Mouse (Mus musculus) frontal cortex, postnatal 25 days (tissue): Measurements from ENCODE around the gene Pycr1.
A peak's percentile ranks its signal among the peaks of the same experiment; 100 is the strongest.

Experiments
- DNase-seq, 2 experiments: peaks; one replicate each; pipeline ENCODE4 v3.0.0; 2022; ENCODE audit warnings: low spot score in 2 of 2

The Pycr1 gene

DNA sequence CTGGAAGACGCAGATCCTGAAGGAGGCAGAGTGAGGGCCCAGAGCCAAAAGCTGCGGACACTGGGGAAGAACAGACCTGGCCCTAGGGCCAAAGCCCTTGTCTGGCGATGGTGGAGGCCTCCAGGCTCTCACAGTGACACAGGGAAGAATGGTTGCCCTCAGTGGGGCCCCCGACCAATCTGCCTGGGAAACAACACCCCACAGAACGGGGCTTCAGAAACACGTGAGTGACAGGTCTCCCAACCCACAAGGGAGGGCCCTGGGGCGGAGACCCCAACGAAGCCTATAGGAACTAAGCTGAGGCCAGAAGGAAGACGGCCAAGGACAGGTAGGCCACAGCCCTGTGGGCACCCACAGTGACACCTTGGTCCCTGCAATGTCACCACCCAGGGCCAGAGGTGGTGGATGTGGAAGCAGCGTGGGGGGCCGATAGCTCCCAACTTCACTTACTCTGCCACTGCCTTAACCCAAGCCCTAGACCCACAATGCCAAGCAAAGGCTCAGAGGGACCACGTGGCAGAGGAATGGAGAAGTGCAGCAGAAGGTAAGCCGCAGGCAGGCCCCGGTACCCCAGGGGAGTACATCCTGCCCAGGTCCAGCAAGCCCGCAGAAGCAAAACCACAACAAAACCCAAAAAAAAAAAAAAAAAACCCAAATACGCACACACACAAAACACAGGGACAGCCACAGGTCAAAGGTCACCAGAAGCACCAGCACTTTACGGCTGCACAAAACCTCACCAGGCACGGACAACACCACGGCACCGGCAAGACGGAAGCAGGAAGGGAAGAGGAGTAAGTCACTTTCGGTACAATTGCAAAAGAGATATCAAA lies 15.9 kb downstream of the Pycr1 start:
- DNase-seq, result no peak

DNA sequence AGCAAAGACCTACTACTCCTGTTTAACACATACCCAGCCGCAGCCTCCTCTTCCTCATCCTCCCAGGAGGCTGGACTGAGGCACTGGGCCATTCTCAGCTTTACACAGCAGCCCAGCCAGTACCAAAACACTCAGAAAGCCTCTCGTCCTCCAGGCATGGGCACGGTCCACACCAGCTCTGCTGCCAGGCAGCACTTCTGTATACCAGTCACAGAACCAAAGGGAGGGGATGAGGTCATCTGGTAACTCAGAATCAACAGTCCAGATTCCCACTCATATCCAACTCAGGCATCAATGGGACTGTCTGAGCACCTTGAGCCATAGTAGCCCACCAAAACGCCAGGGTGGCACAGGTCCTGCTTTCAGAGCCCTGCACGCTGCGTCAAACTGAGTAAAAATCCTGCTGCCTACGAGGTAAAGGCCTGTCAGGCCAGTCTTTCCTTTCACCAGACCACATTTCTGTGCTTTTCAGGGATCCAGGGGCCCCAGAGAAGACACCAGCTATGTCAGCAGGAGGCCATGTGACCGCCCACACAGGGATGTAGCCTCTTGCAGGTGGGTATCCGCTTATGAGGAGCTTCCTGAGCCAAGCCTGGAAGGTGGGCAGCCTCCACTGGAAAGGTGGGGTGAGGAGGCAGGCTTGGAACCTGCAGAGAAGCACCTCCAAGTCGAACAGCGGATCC lies 16.6 kb downstream of the Pycr1 start:
- DNase-seq, result no peak

DNA sequence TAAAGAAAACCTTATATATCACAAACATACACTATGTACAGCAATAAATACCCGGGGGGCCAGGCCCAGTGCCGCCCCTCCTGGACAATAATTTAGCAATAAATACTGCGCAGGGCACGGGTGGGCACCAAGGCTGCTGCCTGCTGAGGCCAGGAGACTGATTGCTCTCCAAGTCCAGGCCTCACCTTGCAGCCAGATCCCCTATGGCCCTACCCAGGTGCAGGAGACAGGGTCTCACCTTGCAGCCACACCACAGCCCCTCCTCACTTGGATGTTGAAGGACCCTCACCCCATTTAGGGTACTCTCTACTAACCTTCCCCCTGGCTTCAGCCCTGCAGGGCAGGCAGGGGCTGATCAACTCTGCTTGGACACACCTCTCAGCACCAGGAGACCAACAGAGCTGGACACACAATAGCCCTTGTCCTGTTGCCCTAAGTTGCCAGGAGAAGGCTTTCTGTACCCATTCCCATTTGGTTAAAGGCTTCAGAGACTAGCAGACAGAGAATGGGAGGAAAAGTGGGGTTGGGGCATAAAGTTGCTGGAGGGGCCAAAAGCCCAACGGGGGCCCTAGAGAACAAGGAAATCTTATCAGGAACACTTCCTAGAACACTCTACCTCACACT lies 18.3 kb downstream of the Pycr1 start, which contains the start of gene Sirt7:
Gene Sirt7 (minus strand): TSS at position 89 of the 624 bp plus-strand sequence.
- no peak for DNase-seq

DNA sequence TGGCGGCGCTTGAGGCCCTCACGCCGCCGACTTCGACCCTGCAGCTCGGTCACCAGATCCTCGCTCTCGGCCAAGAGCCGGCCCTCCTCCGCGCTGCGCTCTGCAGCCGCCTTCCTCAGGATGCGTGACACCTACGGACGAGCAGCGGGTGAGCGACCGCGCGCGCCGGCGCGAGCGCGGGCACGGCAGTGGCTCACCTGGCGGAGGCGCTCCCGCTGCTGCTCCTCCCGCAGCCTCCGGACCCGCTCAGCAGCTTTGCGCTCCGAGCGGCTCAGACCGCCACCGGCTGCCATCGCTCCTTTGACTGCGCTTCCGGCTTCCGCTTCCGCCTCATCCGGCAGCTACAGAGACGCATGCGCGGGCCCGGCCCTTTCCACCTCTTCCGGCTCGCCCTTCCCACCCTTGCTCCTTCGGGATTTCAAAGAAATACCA lies 18.9 kb downstream of the Pycr1 start:
- peak; percentile 67 to 78 for DNase-seq

DNA sequence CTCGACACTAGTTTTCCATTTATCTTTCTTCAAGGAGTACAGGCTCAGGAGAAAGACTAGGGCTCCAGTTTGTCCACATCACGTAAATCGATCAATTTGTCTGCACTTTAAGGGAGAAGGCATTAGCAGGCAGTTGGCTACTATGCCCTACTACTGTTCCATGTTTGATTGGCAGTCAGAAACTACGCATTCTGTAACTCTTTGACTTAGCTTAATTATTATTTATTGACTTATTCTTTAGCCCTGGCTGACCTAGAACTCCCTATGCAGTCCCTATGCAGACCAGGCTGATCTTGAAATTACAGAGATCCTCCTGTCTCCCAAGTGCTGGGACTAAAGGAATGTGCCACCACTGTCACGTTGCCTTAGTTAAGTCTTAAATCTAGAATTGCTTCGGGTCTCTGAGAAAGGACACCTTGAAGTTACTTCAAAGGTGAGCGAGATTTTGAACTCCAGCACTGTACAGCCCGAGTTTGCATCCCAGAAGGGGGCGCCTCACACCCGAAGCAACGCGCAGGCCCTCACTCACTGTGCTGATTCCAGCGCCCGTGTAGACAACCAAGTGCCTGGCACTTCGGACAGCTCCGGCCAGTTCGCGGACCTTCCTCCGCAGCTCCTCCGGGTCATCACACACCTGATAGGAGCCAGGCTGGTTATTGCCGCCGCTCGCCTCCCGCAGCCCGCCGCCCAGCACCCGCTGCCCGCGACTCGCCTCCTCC lies 19.4 kb downstream of the Pycr1 start:
- peak in 1 of 2 experiments; percentile 54 for DNase-seq

DNA sequence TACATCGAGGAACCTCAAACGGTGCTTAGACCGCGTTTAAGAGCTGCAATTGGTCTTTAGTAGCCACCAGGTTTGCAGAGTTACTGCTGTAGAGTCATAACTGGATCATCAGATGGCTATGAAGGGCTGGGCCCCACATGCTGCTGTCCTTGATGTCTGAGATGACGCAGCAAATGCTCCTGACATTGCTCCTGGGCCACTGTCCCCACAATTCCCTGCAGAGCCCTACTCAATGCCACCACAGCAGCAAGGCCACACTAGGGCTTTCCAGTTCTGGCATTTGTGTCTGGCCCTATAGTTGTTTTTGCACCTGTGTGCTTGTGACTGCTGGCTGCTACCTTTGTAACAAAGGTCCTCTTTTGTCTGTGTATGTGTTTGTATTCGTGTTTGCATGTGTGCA lies 20.8 kb downstream of the Pycr1 start:
- DNase-seq, result no peak

DNA sequence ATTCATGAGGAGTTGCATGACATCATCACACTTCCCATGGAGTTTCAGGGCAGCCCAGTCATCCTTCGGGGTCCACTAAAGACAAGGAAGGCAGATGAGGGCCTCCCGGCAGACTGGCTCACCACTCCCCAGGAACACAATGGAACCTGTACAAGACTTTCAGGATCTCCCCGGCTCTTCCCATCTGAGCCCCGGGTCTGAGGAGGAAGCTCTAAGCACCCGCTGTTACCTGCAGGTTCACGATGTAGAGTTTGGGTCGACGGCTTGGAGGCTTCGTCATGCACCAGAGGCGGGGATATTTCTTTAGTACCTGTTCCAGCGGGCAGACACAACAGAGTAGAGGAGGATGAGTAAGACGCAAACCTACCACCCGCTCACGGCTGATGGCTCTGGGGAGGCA lies 23.4 kb downstream of the Pycr1 start:
- DNase-seq, result no peak

DNA sequence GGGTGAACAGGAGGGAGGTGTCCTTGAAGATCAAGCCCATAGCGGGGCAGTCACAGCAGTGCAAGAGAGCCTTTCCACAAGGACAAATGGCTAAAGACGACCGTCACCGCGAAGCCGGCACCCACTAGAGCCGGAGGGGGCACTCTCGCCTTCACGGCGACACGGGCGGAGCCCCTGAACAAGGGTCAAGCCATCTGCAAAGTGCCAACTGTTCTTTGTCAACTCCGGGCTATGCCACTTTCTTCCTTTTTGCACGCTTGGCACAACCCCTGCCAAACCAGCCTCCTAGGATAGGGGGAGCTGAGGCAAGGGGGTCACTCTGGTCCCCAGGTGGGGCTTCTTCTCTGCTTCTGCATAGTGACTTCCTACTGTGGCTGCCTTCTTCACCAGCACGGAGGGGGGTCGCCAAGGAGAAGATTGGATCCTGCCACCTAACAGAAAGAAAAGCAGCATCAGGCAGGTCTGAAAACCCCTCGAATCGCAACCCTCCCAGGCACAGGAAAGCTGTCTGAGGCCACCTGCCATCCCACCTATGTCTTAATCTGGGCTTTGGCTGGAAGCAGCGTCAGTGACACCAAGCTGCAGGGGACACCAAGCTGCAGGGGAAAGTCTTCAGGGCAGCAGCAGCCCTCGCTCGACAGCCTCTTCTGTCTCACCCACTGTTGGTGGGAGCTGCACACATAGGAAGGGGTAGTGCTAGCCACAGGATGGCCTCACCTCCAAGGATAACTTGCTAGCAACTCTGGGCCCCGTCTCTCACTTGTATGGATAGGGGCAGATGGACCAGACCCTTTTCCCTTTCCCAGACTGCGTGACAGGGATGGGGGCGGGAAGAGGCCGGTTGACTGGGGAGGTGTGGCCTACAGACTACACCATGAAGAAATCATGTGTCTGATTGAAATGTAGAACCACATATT lies 24.7 kb downstream of the Pycr1 start:
- no peak for DNase-seq

DNA sequence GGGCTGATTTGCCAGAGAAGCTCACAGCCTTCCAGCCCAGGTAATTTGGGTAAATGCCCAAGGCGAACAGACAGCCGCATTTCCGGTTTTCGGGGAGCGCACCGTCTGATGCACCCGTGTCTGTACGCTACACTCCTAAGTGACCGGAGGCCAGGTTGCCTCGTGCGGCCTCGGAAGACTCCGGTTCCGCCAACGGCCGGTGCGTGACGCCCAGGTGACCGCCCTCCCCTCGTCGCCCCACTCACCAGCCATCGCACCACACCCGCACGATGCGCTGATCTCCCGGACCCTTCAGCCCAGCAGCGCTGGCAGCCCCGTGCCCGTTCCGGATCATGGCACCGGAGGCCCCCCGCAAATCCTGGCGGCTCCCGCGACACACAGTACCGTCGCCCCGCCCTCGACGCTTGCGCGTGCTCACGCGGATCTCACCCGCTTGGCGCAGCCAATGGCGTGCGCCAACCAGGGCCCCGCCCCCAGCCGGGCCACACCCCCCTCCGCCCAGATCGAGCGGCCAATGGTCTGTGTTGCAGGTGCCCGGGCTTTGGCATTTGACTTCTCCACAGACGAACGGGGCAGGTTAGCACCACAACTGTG lies 26.0 kb downstream of the Pycr1 start, which contains the start of gene Pcyt2:
Gene Pcyt2 (minus strand): TSS at position 418 of the 594 bp plus-strand sequence.
- peak; percentile 81 to 86 for DNase-seq

DNA sequence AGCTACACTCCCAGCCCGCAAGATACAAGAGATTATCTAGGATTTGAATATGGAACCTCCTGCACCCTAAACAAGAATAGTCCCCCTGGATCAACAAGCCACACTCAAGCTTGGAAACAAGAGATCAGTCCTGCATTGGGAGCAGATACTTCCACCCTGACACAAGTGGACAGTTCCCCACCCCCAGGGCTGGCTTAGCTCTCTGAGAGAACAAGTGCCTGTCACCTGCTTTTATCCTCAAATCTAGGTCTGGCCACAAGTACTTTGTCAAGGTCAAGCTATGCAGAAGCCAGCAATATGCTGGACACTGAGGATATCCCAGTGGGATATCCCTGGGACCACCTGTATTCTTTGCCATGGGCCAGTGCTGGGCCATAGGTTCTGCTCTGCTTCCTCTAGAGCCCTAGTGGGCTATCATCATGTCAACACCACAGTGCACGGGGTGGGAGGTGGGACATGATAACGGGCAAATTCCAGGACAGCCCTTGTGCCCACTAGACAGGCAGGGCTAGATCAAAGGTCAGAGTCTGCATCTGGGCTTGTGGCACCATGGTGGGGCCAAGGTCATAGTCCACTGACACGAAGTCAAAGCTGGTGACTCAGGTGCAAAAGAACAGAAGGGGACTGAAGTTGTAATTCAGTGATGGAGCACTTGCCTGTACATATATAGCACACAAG lies 26.8 kb downstream of the Pycr1 start:
- DNase-seq, result no peak

DNA sequence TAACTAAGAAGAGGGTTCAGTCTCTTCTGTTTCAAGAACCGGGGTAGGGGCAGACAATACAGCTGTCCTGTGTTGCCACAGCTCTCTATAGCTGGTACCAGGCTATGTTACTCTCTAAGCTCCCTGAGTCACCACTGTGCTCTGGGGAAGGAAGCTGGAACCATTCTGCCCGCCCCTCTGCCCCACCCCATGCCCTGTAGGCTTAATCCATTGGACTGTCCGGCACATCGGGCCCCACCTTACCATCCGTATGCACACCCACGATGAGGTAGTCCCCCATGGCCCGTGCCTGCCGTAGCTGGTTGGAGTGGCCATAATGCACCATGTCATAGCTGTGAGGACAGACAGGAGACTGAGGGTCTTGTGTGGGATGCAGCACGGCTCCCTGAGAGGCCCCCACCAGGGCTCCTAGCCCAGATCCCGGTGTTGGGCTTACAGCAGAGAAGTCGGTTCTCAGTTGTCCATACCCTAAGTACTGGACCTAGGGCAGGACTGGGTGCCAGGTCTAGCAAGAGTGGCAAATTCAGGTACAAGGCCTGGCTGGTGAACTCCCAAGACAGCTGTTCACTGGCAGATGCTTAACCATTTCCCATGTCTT lies 27.9 kb downstream of the Pycr1 start:
- no peak for DNase-seq

DNA sequence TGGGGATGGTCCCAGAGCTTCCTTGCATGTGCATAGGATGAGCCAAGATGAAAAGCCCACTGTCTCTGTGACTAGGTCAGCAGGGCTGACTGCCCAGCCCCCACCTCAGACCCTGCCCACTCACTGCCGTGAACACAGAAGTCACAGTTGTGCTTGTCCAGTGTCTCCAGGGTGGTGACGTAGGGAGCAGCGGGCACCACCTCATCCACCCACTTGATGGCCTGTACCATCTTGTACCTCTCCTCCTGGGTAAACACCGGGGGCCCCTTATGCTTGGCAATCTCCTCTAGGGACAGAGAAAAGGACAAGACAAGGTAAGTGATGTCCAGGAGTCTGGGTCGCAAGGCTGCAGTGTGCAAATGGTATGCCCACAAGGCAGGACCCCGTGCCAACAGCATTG lies 28.4 kb downstream of the Pycr1 start:
- peak in 1 of 2 experiments; percentile 7 for DNase-seq

DNA sequence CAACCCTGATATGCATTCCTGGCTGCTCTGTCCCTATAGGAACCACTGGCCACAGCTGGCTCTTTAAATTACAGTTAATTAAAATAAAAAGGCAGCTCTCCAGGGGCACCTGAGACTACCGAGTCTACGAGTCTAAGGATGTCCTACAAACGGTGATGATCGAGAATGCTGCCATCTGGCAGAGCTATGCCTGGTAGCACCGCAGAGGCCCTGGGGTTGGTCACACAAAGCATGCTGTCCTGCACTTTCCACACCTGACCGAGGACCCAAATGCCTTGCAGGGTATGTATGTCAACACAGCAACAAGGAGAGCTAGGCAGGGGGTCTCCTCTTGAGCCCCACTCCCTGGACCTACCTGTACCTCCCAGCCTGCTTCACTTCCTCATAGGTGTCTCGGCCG lies 29.6 kb downstream of the Pycr1 start:
- no peak for DNase-seq

DNA sequence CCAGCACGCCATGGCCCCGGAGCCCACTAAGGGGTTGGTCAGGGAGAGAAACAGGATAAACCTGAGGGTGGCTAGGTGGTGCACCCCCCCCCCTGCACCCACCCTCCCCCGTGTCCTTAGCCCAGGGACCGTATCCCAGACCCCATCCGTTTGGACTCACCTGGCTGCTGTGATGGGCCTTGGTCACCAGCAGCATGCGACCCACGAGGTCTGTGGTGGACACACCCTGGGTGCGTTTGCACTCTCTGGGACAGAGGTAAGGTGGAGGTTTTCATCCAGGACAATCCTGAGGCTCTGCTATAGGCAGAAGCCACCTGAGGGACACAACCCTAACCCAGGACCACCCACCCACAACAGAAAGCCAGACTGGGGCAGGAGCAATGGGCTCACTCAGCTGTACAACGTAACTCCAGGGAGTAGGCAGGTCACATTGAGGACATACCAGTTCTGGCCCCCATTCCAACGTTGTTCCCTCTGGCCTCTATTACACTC lies 30.0 kb downstream of the Pycr1 start:
- no peak for DNase-seq

DNA sequence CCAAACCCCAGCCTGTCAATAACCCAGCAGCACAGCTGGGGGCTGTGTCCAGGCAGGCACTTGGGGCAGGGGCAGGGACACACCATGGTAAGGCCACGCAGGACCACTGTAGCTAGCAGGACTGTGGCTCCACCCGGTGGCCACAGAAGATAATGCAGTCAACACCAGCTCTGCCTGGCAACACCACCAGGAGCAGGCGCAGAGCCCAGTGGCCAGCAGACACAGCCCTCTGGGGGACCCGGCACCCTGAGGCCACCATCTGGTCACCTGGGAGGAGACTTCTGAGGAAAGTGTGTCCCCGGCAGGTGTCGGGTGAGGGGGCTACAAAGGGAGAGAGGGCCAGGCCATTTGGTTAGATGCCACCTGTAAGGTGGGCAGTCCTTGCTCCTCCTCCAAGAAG lies 30.8 kb downstream of the Pycr1 start:
- no peak for DNase-seq

DNA sequence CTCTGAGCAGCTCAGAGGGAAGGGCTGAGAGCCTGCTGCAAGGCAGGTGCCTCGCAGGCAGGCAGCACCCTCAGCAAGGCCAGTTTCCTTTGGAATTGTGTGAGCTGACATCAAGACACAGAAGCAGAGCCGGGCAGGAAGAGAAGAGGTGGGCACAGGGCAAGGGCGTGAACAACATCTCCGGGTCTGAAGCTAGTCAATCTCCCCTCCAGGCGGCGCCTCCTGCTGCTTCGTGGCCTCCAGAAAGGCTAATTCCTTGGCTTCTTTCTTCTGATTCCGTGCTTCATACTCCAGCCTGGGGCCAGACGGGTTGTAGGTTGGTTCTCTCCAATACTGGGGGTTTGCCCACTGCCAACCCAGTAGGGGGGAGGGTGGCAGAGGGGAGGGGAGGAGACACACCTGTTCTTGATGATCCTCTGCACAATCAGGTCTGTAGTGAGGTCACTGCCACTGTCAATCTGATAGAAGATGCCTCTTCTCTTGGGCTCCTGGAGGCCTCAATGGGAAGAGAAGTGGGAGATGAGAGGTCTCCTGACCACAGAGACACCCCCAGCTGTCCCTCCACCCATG lies 33.0 kb downstream of the Pycr1 start:
- DNase-seq, result no peak

DNA sequence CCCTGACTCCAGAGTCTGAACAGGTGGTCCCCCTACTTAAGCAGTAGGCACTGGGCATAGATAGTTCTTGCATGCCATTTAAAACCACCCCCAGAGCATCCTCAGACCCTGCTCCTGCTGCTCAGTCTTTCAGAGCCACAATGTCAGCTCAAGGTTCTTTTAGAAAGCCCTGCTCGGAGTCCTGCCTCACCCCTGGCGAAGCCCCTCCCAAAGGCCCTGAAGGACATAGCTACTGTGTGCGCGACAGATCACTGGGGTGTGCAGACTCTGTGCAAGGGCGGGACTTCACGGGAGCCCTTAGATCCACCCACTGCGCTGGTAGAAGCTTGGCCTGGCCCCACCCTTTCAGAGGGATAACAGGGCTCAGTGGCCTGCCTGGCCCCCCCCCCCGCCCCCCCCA lies 34.3 kb downstream of the Pycr1 start:
- no peak for DNase-seq

DNA sequence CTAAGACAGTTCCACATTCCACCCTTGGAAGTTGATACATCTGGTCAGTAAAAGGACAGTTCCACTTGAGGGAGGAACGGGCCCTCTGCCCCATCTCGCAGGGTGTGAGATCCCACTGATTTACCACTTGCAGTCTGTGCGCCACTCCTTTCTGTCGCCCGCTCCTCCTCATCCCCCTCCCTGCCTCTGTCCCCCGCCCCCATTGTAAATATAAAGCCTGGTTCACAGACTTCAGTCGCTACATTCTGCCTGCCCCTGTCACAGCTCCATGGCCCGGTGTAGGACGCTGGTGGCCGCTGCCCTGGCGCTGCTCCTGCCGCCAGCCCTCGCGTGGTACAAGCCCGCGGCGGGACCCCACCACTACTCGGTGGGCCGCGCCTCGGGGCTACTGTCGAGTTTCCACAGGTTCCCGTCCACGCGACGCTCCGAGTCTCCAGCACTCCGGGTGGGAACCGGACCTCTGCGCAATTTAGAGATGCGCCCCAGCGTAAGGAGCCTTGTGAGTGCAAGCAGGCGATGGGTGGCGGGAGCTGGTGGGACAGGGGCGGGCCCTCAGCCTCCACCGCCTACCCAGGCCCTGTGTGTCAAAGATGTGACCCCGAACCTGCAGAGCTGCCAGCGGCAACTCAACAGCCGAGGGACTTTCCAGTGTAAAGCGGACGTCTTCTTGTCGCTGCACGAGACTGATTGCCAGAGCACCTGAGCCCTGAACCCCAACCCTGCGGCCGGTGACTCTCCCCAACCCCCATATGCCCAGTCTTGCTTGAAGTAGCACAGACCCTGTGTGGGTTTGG lies 35.1 kb downstream of the Pycr1 start, which contains the start of gene Npb:
Gene Npb (plus strand): TSS at position 237 of the 794 bp plus-strand sequence.
- peak in 1 of 2 experiments; percentile 4 for DNase-seq
